Mouse (Mus musculus): ENCODE data around the gene Macrod2.
A peak's percentile ranks its signal among the peaks of the same experiment; 100 is the strongest.

Gene Macrod2

DNA sequence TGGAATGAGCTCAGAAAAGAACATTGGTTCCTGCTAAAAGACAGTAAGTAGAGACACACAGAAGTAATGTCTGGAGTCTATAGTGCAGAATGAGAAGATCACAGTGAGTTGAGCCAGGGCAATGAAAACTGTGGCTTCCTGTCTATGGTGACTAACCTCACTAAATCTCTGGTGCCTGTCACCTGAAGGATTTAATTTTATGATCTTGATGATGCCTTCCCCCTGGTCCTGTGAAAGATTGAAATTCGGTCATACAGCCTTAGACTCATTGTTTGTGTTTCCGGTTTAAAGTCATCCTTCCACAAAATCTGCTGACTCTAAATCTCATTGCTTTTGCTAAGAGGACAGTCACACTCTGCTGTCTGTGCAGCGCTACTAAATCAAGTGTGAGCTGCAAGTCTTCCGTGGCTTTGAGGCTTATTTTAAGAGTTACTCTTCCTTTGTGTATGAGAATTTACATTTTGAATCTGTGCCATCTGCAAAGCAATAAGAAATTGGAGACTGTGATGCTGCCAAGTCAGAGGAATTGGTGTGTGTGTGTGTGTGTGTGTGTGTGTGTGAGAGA, 1836.0 kb downstream of the Macrod2 start:
- no peak for DNase-seq (ENCODE audit: low spot score)

- no peak for DNase-seq (ENCODE audit: low spot score)
These were observed 1837.7 kb downstream of the Macrod2 start for GRCm38 (mm10) chr2:142232828-142233227.

DNA sequence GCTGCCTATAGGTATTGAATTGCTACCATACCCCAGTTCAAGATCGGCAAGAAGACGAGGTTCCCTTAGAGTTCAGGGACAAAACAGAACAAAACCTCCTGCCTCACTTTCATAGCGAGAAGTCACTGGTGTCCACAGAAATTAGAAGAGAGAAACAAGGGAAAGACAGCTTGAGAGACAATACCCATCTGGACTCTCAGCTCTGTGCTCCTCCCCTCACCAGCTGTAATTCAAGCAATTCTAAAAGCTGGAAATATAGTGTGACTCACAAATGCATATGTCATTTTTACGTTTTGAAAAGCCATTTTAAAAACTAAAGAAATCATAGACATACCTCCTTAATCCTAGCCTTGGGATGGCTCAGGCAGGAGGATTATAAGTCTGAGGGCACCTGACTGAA, 1848.4 kb downstream of the Macrod2 start:
- no peak for DNase-seq (ENCODE audit: low spot score)

GRCm38 (mm10) chr2:142250383-142250782, 1855.3 kb downstream of the Macrod2 start:
- no peak for DNase-seq (ENCODE audit: low spot score)

DNA sequence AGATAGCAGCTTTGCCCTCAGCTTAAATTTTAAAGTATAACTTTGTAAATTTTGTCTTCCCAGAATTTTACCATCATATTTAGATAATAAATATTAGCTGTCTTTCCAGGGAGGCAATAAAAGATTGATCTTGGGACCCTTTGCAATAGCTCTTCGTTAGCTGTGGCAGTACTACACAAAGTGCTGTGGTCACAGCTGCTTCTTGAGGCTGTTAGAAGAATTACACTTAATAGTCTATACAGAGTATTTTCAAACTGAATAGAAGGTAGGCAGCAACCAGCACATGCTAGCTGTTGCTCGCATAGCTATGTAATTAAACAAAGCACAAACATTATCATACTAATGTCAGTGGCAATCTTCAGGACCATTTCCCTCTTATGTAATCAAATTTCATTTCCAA, 1856.4 kb downstream of the Macrod2 start:
- DNase-seq (ENCODE audit: low spot score), result no peak

DNA sequence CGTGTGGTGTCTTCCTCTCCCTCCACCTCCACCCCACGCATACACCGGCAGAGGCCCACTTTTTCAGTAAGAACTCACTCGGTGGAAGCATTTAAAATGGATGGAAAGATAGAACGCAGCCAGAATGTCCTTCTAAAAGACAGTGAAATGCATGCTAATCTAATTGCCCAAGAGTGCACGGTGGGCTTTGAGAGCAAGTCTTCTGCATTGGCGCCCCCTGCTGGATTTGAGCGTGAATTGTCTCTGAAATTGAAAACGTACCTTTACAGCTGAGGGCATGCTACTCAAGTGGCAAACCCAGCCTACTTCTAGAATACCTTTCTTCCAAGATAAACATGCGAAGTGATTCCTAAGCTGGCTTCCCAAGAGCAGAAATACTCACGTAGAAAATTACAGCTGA, 1858.8 kb downstream of the Macrod2 start:
- peak; percentile 42 for DNase-seq (ENCODE audit: low spot score)

- DNase-seq (ENCODE audit: low spot score), result no peak
These were observed 1859.5 kb downstream of the Macrod2 start for GRCm38 (mm10) chr2:142254566-142254965.

GRCm38 (mm10) chr2:142257501-142257900, 1862.4 kb downstream of the Macrod2 start:
- DNase-seq (ENCODE audit: low spot score), result no peak

- DNase-seq (ENCODE audit: low spot score), result no peak
These were observed 1865.9 kb downstream of the Macrod2 start for GRCm38 (mm10) chr2:142261046-142261445.

GRCm38 (mm10) chr2:142264697-142265096, 1869.6 kb downstream of the Macrod2 start:
- DNase-seq (ENCODE audit: low spot score), result no peak

DNA sequence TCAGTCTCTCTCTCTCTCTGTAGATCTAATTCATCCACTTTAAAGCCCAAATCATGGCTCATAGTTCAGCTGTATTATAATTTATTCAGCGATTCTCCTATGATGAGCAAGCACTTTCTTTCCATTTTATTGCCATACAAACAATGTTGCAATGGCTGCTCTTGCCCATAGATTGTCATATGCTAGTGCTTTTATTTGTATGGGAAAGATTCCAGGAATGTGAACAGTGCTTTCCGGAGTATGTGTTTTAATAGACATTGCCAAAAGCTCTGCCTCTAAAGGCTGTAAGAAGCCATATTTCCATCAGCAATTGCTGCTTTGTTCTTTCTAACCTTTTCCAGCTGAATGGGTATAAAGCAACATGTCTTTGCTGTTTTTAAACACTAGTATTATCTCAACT, 1872.7 kb downstream of the Macrod2 start:
- no peak for DNase-seq (ENCODE audit: low spot score)

- DNase-seq (ENCODE audit: low spot score), result no peak
These were observed 1891.7 kb downstream of the Macrod2 start for GRCm38 (mm10) chr2:142286761-142287160.

GRCm38 (mm10) chr2:142294831-142295230, 1899.7 kb downstream of the Macrod2 start:
- DNase-seq (ENCODE audit: low spot score), result no peak

DNA sequence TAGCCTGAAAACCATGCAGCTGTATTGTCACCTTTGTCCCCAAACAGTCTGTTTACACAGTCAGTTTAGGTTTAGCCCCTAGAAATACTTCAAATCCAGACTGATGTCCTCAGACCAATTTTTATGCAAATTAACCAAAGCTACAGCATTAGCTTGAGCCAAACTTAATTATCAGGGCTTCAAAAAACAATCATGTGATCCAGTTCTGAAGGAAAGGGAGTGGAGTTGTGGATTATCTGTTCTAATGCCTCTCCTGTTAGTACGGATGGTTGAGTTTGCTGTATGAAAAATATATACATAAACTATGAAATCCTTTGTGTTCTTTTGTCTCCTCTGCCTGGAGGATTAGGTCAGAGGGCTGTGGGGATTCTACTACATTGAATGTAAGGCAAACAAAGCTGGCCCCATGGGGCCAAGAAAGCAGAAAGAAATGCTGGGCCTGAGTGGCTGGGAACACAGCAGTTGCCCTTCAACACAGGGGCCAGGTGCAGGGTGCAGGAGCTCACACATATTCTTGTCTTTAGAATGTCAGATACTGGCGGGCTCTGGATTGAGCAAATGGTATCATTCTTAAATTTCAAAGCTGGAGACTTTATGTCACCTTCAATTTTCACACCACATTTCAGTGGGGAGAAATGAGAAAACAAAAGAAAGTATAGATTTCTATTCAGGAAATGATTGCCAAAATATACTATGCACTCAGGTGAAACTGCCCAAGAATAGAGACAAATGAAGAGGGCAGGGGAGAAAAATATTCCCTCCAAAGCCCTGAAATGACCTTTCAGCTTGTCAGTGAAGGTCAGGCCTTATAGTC, 1908.2 kb downstream of the Macrod2 start:
- DNase-seq (ENCODE audit: low spot score), result no peak

GRCm38 (mm10) chr2:142303912-142304182, 1908.7 kb downstream of the Macrod2 start:
- DNase-seq (ENCODE audit: low spot score), result no peak

DNA sequence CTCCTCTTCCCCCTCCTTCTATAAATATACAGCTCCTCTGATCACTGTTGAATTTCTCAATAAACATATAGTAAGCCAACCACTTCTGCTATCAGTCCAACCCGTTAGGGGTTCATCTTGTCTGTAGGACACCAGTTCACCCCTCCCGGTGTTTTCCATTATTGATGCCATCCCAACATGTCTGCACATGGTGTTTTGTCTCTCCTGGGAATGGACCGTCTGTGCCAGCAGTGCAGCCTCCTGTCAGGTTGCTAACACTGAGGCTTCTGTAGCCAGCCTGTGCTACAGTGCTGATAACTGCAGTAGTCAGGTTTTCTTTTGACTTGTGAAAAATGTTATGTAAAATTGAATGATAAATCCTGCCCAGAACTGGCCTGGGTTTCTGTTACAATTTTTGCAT, 1928.0 kb downstream of the Macrod2 start:
- no peak for DNase-seq (ENCODE audit: low spot score)

GRCm38 (mm10) chr2:142326737-142327136, 1931.6 kb downstream of the Macrod2 start:
- no peak for DNase-seq (ENCODE audit: low spot score)

DNA sequence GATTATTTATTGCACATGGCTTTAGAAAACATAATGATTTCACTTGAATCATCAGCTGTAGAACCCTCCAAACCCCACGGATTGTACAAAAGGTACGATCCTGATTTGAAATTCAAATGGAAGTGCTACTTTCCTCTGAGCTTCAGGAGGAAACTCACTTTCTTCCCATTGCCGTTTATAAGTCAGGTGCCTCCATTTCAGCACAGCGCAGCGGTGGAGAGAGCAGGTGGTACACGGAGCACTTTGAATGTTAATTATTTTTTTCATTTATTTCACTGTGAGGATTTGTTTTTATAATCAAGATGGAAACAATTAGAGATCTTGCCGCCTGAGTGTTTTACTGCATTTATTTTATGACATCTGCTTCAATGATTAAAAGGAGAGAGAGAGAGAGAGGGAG, 1934.7 kb downstream of the Macrod2 start:
- no peak for DNase-seq (ENCODE audit: low spot score)

GRCm38 (mm10) chr2:142334441-142335102, 1939.5 kb downstream of the Macrod2 start:
- DNase-seq (ENCODE audit: low spot score), result no peak

GRCm38 (mm10) chr2:142335103-142335999, 1940.2 kb downstream of the Macrod2 start:
- no peak for DNase-seq (ENCODE audit: low spot score)

GRCm38 (mm10) chr2:142344021-142344420, 1948.9 kb downstream of the Macrod2 start:
- DNase-seq (ENCODE audit: low spot score), result no peak

GRCm38 (mm10) chr2:142344758-142345157, 1949.6 kb downstream of the Macrod2 start:
- no peak for DNase-seq (ENCODE audit: low spot score)

Data from testis, postnatal 14 days (tissue).